Mouse (Mus musculus): ENCODE results near the gene Spata2. TPM values are rescaled to one million over a fixed set of nuclear protein-coding genes. Genes with fewer than 3 reads are reported as not detected.

The Spata2 gene
- total RNA-seq, 1 experiment: 10.0 TPM

Other genes with a start within 250 kb of the Spata2 start
- 40.5 and 61.7 TPM in 2 replicates for gene B4galt5, start 143.7 kb downstream of the Spata2 start, total RNA-seq (2012; rRNA removed)
- gene Slc9a8, start 71.2 kb downstream of the Spata2 start, total RNA-seq (2012; rRNA removed): 38.6 and 54.4 TPM in 2 replicates
- gene Rnf114, start 242 bp downstream of the Spata2 start, total RNA-seq (2012; rRNA removed): 39.3 and 48.1 TPM in 2 replicates
- gene Snai1, start 45.3 kb upstream of the Spata2 start, total RNA-seq (2012; rRNA removed): 1.4 and 3.4 TPM in 2 replicates
- gene Ube2v1, start 139.2 kb upstream of the Spata2 start, total RNA-seq (2012; rRNA removed): 68.2 and 115 TPM in 2 replicates
- 21.9 and 37.4 TPM in 2 replicates for gene Gm20431, start 168.6 kb upstream of the Spata2 start, total RNA-seq (2012; rRNA removed)
- gene Cebpb, start 196.0 kb upstream of the Spata2 start, total RNA-seq (2012; rRNA removed): 9.1 and 11.2 TPM in 2 replicates
- gene Tmem189, start 196.9 kb upstream of the Spata2 start, total RNA-seq (2012; rRNA removed): 43.7 and 54.9 TPM in 2 replicates